Mouse (Mus musculus): ENCODE data around the gene Dnah3. TPM values are rescaled to one million over a fixed set of nuclear protein-coding genes. Genes with fewer than 3 reads are reported as not detected.

Dnah3 gene
- polyA plus RNA-seq, 1 experiment from 2014 or later = 1.2 TPM

GRCm38 (mm10) chr7:120109676-120110075, 14.6 kb upstream of the Dnah3 start:
- Histone ChIP-seq H3K9me3 (ENCODE audit: control insufficient read depth, low read length) (no peaks in the 10 kb centered on the region), H3K27ac (ENCODE audit: low read length) (no peak overlapping the region), H3K9ac (ENCODE audit: low read length) (no peak overlapping the region), H3K4me3 (ENCODE audit: low read length) (no peak overlapping the region), H3K36me3 (ENCODE audit: control insufficient read depth, insufficient read depth, low read length) (peaks cover 7% of the 10 kb centered on the region; the same call in 1 of the 2 replicates), H3K4me1 (replicated peaks; ENCODE audit: control insufficient read depth, insufficient read depth, low read length) (peaks cover 4% of the 10 kb centered on the region; the same call in 1 of the 2 replicates), H3K27me3 (ENCODE audit: control insufficient read depth, insufficient read depth, low read depth, low read length) (no peaks in the 10 kb centered on the region), H3K4me2 (ENCODE audit: low read depth, low read length) (no peak overlapping the region)
- 77% methylated on average over 5 of the region's 5 CpGs for WGBS
- ATAC-seq (ENCODE audit: low read depth) = no peak

GRCm38 (mm10) chr7:120106356-120106755, 11.3 kb upstream of the Dnah3 start:
- no peak overlapping the region for H3K4me2 ChIP-seq (ENCODE audit: low read depth, low read length)
- no peak for ATAC-seq (ENCODE audit: low read depth)
- H3K4me3 ChIP-seq (ENCODE audit: low read length) = no peak overlapping the region
- 26% methylated on average over 2 of the region's 2 CpGs for WGBS
- H3K27ac ChIP-seq (ENCODE audit: low read length) = no peak overlapping the region; the same call in 1 of the 2 replicates
- H3K9ac ChIP-seq (ENCODE audit: low read length) = no peak overlapping the region
- H3K9me3 ChIP-seq (ENCODE audit: control insufficient read depth, low read length) = no peaks in the 10 kb centered on the region
- no peaks in the 10 kb centered on the region for H3K27me3 ChIP-seq (ENCODE audit: control insufficient read depth, insufficient read depth, low read depth, low read length)
- peaks cover 9% of the 10 kb centered on the region for H3K4me1 ChIP-seq (replicated peaks; ENCODE audit: control insufficient read depth, insufficient read depth, low read length)
- peaks cover 5% of the 10 kb centered on the region; the same call in 1 of the 2 replicates for H3K36me3 ChIP-seq (ENCODE audit: control insufficient read depth, insufficient read depth, low read length)

- H3K36me3 ChIP-seq (ENCODE audit: control insufficient read depth, insufficient read depth, low read length) = peaks cover 5% of the 10 kb centered on the region; the same call in 1 of the 2 replicates
- no peak overlapping the region for H3K4me2 ChIP-seq (ENCODE audit: low read depth, low read length)
- H3K9me3 ChIP-seq (ENCODE audit: control insufficient read depth, low read length) = no peaks in the 10 kb centered on the region
- no peak overlapping the region for H3K4me3 ChIP-seq (ENCODE audit: low read length)
- H3K27me3 ChIP-seq (ENCODE audit: control insufficient read depth, insufficient read depth, low read depth, low read length) = no peaks in the 10 kb centered on the region
- peaks cover 9% of the 10 kb centered on the region for H3K4me1 ChIP-seq (replicated peaks; ENCODE audit: control insufficient read depth, insufficient read depth, low read length)
- 69% methylated on average over 3 of the region's 3 CpGs for WGBS
- no peak overlapping the region for H3K27ac ChIP-seq (ENCODE audit: low read length)
- H3K9ac ChIP-seq (ENCODE audit: low read length) = no peak overlapping the region
- no peak for ATAC-seq (ENCODE audit: low read depth)
Observed at GRCm38 (mm10) chr7:120104975-120105374, 9.9 kb upstream of the Dnah3 start.

- peak; percentile 39 for ATAC-seq (ENCODE audit: low read depth)
- no peaks in the 10 kb centered on the region for H3K27me3 ChIP-seq (ENCODE audit: control insufficient read depth, insufficient read depth, low read depth, low read length)
- no peaks in the 10 kb centered on the region for H3K9me3 ChIP-seq (ENCODE audit: control insufficient read depth, low read length)
- peak overlapping the region; percentile 81 for H3K9ac ChIP-seq (ENCODE audit: low read length)
- peaks cover 9% of the 10 kb centered on the region for H3K4me1 ChIP-seq (replicated peaks; ENCODE audit: control insufficient read depth, insufficient read depth, low read length)
- H3K4me3 ChIP-seq (ENCODE audit: low read length) = peak overlapping the region; percentile 67
- H3K4me2 ChIP-seq (ENCODE audit: low read depth, low read length) = peak overlapping the region; percentile 84
- 5% methylated on average over 25 of the region's 25 CpGs for whole genome bisulfite sequencing
- H3K36me3 ChIP-seq (ENCODE audit: control insufficient read depth, insufficient read depth, low read length) = peaks cover 5% of the 10 kb centered on the region; the same call in 1 of the 2 replicates
- H3K27ac ChIP-seq (ENCODE audit: low read length) = peak overlapping the region; percentile 70
Observed at GRCm38 (mm10) chr7:120103019-120103567, 8.0 kb upstream of the Dnah3 start.

- Histone ChIP-seq H3K9me3 (ENCODE audit: control insufficient read depth, low read length) (no peaks in the 10 kb centered on the region), H3K27me3 (ENCODE audit: control insufficient read depth, insufficient read depth, low read depth, low read length) (no peaks in the 10 kb centered on the region), H3K9ac (ENCODE audit: low read length) (peak within 1 kb of the TSS; percentile 81), H3K36me3 (ENCODE audit: control insufficient read depth, insufficient read depth, low read length) (peaks cover 5% of the 10 kb centered on the region; the same call in 1 of the 2 replicates), H3K27ac (ENCODE audit: low read length) (peak within 1 kb of the TSS; percentile 70), H3K4me1 (replicated peaks; ENCODE audit: control insufficient read depth, insufficient read depth, low read length) (peaks cover 9% of the 10 kb centered on the region), H3K4me2 (ENCODE audit: low read depth, low read length) (peak within 1 kb of the TSS; percentile 84), H3K4me3 (ENCODE audit: low read length) (peak within 1 kb of the TSS; percentile 67)
- WGBS = under 1% methylated on average over 38 of the region's 42 CpGs
- peak; percentile 95 for ATAC-seq (ENCODE audit: low read depth)
Observed at GRCm38 (mm10) chr7:120102164-120102972, 7.3 kb upstream of the Dnah3 start, which contains the start of gene Tmem159. Tmem159 (plus strand) TSS chr7:120102353.

GRCm38 (mm10) chr7:120098403-120098802, 3.3 kb upstream of the Dnah3 start:
- Histone ChIP-seq H3K4me2 (ENCODE audit: low read depth, low read length) (no peak overlapping the region), H3K4me1 (replicated peaks; ENCODE audit: control insufficient read depth, insufficient read depth, low read length) (peaks cover 3% of the 10 kb centered on the region), H3K9me3 (ENCODE audit: control insufficient read depth, low read length) (no peaks in the 10 kb centered on the region), H3K9ac (ENCODE audit: low read length) (no peak overlapping the region), H3K4me3 (ENCODE audit: low read length) (no peak overlapping the region), H3K36me3 (ENCODE audit: control insufficient read depth, insufficient read depth, low read length) (no peaks in the 10 kb centered on the region), H3K27ac (ENCODE audit: low read length) (no peak overlapping the region), H3K27me3 (ENCODE audit: control insufficient read depth, insufficient read depth, low read depth, low read length) (no peaks in the 10 kb centered on the region)
- 22% methylated on average over 9 of the region's 9 CpGs for WGBS
- peak; percentile 50; the same call in 1 of the 2 replicates for ATAC-seq (ENCODE audit: low read depth)

- H3K4me2 ChIP-seq (ENCODE audit: low read depth, low read length) = no peak overlapping the region
Observed at GRCm38 (mm10) chr7:120097845-120098244, 2.8 kb upstream of the Dnah3 start.

GRCm38 (mm10) chr7:120094216-120094615, 864 bp downstream of the Dnah3 start:
- Histone ChIP-seq H3K27me3 (ENCODE audit: control insufficient read depth, insufficient read depth, low read depth, low read length) (no peaks in the 10 kb centered on the region), H3K36me3 (ENCODE audit: control insufficient read depth, insufficient read depth, low read length) (no peaks in the 10 kb centered on the region), H3K4me3 (ENCODE audit: low read length) (no peak overlapping the region), H3K4me1 (replicated peaks; ENCODE audit: control insufficient read depth, insufficient read depth, low read length) (no peaks in the 10 kb centered on the region), H3K9ac (ENCODE audit: low read length) (no peak overlapping the region), H3K9me3 (ENCODE audit: control insufficient read depth, low read length) (no peaks in the 10 kb centered on the region), H3K4me2 (ENCODE audit: low read depth, low read length) (no peak overlapping the region), H3K27ac (ENCODE audit: low read length) (no peak overlapping the region)
- ATAC-seq (ENCODE audit: low read depth) = no peak
- WGBS = 80% methylated on average over 3 of the region's 3 CpGs

More at GRCm38 (mm10) chr7:120097845-120098244, 2.8 kb upstream of the Dnah3 start:
- no peaks in the 10 kb centered on the region for H3K4me1 ChIP-seq (replicated peaks; ENCODE audit: control insufficient read depth, insufficient read depth, low read length)
- no peak overlapping the region for H3K9ac ChIP-seq (ENCODE audit: low read length)
- WGBS = 4% methylated on average over 7 of the region's 7 CpGs
- peak; percentile 45 for ATAC-seq (ENCODE audit: low read depth)
- no peaks in the 10 kb centered on the region for H3K36me3 ChIP-seq (ENCODE audit: control insufficient read depth, insufficient read depth, low read length)
- no peaks in the 10 kb centered on the region for H3K27me3 ChIP-seq (ENCODE audit: control insufficient read depth, insufficient read depth, low read depth, low read length)
- H3K27ac ChIP-seq (ENCODE audit: low read length) = no peak overlapping the region
- H3K9me3 ChIP-seq (ENCODE audit: control insufficient read depth, low read length) = no peaks in the 10 kb centered on the region
- H3K4me3 ChIP-seq (ENCODE audit: low read length) = no peak overlapping the region

GRCm38 (mm10) chr7:120093033-120093432, 2.0 kb downstream of the Dnah3 start:
- Histone ChIP-seq H3K4me3 (ENCODE audit: low read length) (no peak overlapping the region), H3K27me3 (ENCODE audit: control insufficient read depth, insufficient read depth, low read depth, low read length) (no peaks in the 10 kb centered on the region), H3K9me3 (ENCODE audit: control insufficient read depth, low read length) (no peaks in the 10 kb centered on the region), H3K9ac (ENCODE audit: low read length) (no peak overlapping the region), H3K36me3 (ENCODE audit: control insufficient read depth, insufficient read depth, low read length) (no peaks in the 10 kb centered on the region), H3K4me1 (replicated peaks; ENCODE audit: control insufficient read depth, insufficient read depth, low read length) (no peaks in the 10 kb centered on the region), H3K4me2 (ENCODE audit: low read depth, low read length) (no peak overlapping the region), H3K27ac (ENCODE audit: low read length) (no peak overlapping the region)
- WGBS = 50% methylated on average over 5 of the region's 5 CpGs
- ATAC-seq (ENCODE audit: low read depth) = no peak

Data from lung, embryonic 16.5 days (tissue).